Mouse (Mus musculus): ENCODE measurements around the gene Mapre3.

DNA sequence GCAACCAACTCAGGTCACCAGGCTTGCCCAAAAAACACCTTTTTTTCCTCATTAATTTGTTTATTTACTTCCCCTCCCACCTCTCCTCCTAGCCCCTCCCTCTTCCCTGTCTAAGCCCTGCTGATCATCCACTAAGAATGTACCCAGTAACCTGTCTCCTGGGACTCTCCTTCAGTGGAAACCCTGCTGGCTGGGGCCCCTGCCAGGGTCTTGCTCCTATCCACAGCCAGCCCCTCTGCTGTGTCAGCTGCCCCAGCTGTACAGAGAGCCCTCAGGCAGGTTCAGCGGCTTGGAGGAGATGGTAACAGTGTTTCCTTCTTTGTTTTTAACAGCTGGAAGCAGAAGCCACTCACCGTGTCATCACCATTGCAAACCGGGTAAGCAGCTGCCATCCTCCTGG, 33.3 kb upstream of the Mapre3 start:
- no peak for TF ChIP-seq GATA1 (IDR thresholded peaks at IDR 0.05; ENCODE audit: borderline replicate concordance, low read length)
- TF ChIP-seq CTCF (IDR thresholded peaks at IDR 0.05; ENCODE audit: low read depth, low read length), result no peak

Measured in G1E (cell line).